Mouse (Mus musculus) ES-Bruce4 (cell line): ENCODE results near the gene Tnfaip3. TPM values are rescaled to one million over a fixed set of nuclear protein-coding genes. Genes with fewer than 3 reads are reported as not detected.

Experiments
- H3K27ac ChIP-seq: 2 replicates; pipeline ENCODE4 v1.5.1; 2012; ENCODE audit warnings: low read length, inconsistent platforms; ENCODE audit not compliant: insufficient read depth
- H3K27me3 ChIP-seq: 2 replicates; pipeline ENCODE4 v1.6.1; 2012; ENCODE audit warnings: mild to moderate bottlenecking, low read length, inconsistent platforms; ENCODE audit not compliant: control insufficient read depth, poor library complexity, insufficient read depth, severe bottlenecking
- H3K36me3 ChIP-seq: 2 replicates; pipeline ENCODE4 v1.6.1; 2012; ENCODE audit warnings: inconsistent platforms, mild to moderate bottlenecking, low read length, moderate library complexity; ENCODE audit not compliant: control insufficient read depth, poor library complexity, insufficient read depth, severe bottlenecking
- H3K4me1 ChIP-seq: one replicate; pipeline ENCODE4 v1.8.1; 2011; ENCODE audit warnings: low read length; ENCODE audit not compliant: control insufficient read depth, insufficient read depth
- H3K4me3 ChIP-seq: 2 replicates; pipeline ENCODE4 v1.5.1; 2011; ENCODE audit warnings: low read depth, mild to moderate bottlenecking, low read length
- H3K9ac ChIP-seq: 2 replicates; pipeline ENCODE4 v1.6.1; 2012; ENCODE audit warnings: low read depth, mild to moderate bottlenecking, inconsistent platforms; ENCODE audit not compliant: poor library complexity, severe bottlenecking
- H3K9me3 ChIP-seq: replicated peaks from 2 replicates; pipeline ENCODE4 v1.6.1; 2012; ENCODE audit warnings: mild to moderate bottlenecking, low read length, inconsistent platforms; ENCODE audit not compliant: control insufficient read depth, poor library complexity, insufficient read depth, severe bottlenecking
- CTCF ChIP-seq: IDR thresholded peaks from one replicate; pipeline ENCODE4 v1.8.1; 2011; ENCODE audit warnings: low read depth, low read length
- EP300 ChIP-seq: IDR thresholded peaks from 2 replicates; pipeline ENCODE4 v1.6.1; 2011; ENCODE audit warnings: low read depth, low read length; ENCODE audit not compliant: insufficient read depth
- POLR2A ChIP-seq: IDR thresholded peaks from one replicate; pipeline ENCODE4 v1.8.1; 2011; ENCODE audit warnings: low read length; ENCODE audit not compliant: insufficient read depth
- polyA plus RNA-seq: library from polyadenylated mRNA; stranded (reverse); fragments of >200 nt; gene quantifications from 2 replicates; pipeline ENCODE4 v1.2.4, GENCODE M21; 2011; ENCODE audit warnings: low read depth; ENCODE audit not compliant: missing spikeins, insufficient read depth, insufficient read length

Tnfaip3 gene
- polyA plus RNA-seq, 1 experiment, result 4.8 TPM

DNA sequence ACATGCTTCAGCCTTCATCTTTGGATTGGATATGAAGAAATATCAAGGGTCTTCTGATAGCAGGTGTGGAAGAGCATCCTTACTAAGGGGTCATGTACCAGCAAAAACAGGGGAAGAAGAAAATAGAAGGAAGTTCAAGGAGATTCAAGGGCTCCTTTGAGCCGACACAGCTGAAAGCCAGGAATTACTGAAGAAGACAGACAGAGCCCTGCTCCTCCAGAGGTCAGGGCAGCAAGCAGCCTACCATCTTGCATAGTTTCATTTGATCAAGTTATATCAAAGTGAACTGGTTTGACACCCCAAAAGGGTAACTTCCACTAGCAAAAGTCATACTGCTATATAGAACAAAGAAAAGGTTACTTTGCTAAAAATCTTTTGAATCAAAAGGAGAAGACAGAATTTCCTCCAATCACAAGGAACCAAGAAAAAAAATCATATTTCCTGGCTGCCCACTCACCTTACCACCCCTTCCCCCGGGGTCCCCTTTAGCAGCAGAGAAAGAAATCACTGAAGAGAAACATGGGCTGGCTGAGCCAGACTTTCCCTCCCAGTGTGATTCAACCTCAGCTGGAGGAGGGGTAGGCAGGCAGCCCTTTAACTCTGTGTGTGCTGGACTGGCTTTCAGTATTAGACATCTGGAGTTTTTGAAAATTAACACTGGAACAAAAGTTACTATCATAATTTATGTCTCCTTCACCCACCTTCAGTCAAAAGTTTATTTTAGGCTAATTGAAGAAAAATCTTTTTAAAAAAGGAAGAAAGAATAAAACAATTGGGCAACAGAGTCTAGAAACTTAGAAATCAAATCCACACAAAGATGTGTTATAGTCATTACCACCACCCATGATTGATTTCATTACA lies 28.2 kb downstream of the Tnfaip3 start:
- Histone ChIP-seq H3K4me1 (no peaks in the 10 kb centered on the region), H3K9ac (no peak overlapping the region), H3K36me3 (no peaks in the 10 kb centered on the region), H3K27me3 (no peaks in the 10 kb centered on the region), H3K27ac (no peak overlapping the region), H3K4me3 (no peak overlapping the region), H3K9me3 (no peaks in the 10 kb centered on the region)
- TF ChIP-seq EP300 (no peak), POLR2A (no peak), CTCF (no peak)

DNA sequence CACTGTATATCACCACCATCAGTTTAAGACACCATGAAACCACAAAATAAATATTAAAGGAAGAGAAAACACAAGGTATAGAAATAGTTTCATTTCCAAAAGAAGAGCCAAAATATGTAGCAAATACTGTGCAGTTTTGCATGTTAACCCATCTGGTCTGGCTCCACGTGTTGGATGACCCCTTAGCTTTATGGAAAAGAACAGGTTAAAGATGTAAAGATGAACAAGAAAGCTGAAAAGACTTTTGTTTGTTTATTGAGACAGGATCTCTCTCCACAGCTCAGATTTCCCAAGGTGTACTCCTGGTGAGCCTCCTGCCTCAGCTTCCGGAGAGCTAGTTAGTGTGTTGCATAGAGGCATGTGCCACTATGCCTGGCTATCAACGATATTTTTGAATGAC lies 29.9 kb downstream of the Tnfaip3 start:
- Histone ChIP-seq H3K27me3 (no peaks in the 10 kb centered on the region), H3K36me3 (no peaks in the 10 kb centered on the region), H3K4me1 (no peaks in the 10 kb centered on the region), H3K27ac (no peak overlapping the region), H3K9ac (no peak overlapping the region), H3K4me3 (no peak overlapping the region), H3K9me3 (no peaks in the 10 kb centered on the region)
- TF ChIP-seq POLR2A, result no peak
- TF ChIP-seq EP300, result no peak
- TF ChIP-seq CTCF, result no peak

DNA sequence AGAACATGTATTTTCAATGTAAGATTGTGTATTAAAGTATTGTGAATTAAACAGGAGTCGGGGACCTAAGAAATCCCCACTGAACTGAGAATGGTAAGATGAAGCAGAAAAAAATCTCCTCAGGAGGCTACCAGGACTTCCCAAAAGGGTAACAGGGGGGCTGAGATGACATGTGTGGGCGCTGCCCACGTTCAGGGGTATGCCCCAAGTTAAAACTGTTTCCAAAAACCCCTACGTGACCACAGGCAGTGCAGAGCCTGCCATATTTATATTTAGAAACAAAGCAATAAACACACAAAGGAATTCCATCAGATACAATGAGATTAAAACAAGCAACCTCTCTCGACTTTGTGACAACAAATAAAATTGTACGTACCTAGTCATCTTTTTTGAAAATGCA lies 31.9 kb downstream of the Tnfaip3 start:
- Histone ChIP-seq H3K9me3 (no peaks in the 10 kb centered on the region), H3K9ac (no peak overlapping the region), H3K36me3 (no peaks in the 10 kb centered on the region), H3K4me3 (no peak overlapping the region), H3K27me3 (no peaks in the 10 kb centered on the region), H3K4me1 (no peaks in the 10 kb centered on the region), H3K27ac (no peak overlapping the region)
- no peak for TF ChIP-seq POLR2A
- no peak for TF ChIP-seq EP300
- no peak for TF ChIP-seq CTCF

DNA sequence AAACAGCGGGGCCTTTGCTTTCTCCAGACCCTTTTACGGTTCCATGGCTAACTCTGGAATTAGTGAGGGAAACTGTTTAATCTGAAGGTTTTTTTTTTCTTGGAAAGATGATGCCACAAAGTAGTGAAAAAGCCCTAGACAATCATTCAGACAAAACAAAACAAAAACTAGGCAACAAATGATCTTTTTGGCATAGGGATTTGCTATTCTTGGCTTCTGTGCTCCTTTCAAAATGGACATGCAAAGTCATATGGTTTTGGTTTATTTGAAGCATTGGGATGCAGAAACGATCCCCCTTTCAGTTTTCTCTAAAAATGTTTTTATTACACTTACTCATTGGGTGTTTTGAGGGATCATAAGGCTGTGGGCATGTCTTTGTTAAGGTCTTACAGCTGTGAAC lies 41.0 kb downstream of the Tnfaip3 start:
- Histone ChIP-seq H3K27me3 (no peaks in the 10 kb centered on the region), H3K36me3 (no peaks in the 10 kb centered on the region), H3K4me3 (no peak overlapping the region), H3K9me3 (peaks cover 4% of the 10 kb centered on the region), H3K4me1 (no peaks in the 10 kb centered on the region), H3K27ac (no peak overlapping the region), H3K9ac (no peak overlapping the region)
- no peak for TF ChIP-seq POLR2A
- no peak for TF ChIP-seq EP300
- TF ChIP-seq CTCF, result no peak

DNA sequence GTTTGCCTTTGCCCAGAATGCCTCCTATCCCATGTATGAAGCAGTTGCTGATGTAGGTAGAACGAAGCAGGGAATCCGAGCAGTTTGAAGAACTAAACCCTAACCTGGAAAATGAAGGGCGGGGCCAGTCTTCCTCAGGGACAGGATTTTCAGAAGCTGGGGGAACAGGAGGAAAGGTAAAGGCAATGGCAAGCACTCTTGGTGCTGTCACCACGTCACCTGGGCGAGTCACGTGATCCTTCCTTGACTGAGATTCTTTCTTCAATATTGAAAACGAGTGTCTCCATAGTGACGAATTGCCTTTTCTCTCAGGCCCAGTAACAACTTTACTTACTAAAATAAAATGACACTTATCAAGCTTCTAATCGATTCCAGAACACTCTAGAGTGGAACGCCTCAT lies 48.6 kb downstream of the Tnfaip3 start:
- peaks cover 4% of the 10 kb centered on the region for H3K9me3 ChIP-seq
- TF ChIP-seq CTCF (no peak), EP300 (no peak), POLR2A (no peak)
- H3K9ac ChIP-seq, result no peak overlapping the region
- H3K4me1 ChIP-seq, result no peaks in the 10 kb centered on the region
- H3K27ac ChIP-seq, result no peak overlapping the region
- no peaks in the 10 kb centered on the region for H3K27me3 ChIP-seq
- no peaks in the 10 kb centered on the region for H3K36me3 ChIP-seq
- H3K4me3 ChIP-seq, result no peak overlapping the region

DNA sequence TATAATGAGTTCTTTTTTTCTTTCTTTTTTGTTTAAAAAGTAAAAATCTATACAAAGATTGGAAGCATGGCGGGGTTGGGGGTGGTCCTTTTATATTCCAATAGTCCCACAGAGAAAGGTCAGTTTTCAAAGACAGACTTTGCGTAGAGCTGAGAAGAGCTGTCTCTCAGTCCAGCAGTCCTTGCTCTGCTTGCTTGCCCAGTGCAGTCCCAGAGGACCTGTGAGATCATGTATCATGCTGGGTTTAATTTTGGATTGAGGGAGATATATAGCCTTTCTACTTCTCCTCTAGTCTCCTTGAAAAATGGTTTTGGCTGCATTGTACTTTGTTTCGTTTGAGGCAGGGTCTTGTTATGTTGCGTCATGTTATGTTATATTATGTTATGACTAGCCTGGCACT lies 49.9 kb downstream of the Tnfaip3 start:
- Histone ChIP-seq H3K9me3 (no peaks in the 10 kb centered on the region), H3K27me3 (no peaks in the 10 kb centered on the region)
- no peak for TF ChIP-seq EP300

More for the DNA sequence above, 49.9 kb downstream of the Tnfaip3 start:
- Histone ChIP-seq H3K36me3 (no peaks in the 10 kb centered on the region), H3K4me3 (no peak overlapping the region), H3K4me1 (no peaks in the 10 kb centered on the region), H3K27ac (no peak overlapping the region), H3K9ac (no peak overlapping the region)
